11 mouse cellular contexts compared by ENCODE assay signal in the genomic region with DNA sequence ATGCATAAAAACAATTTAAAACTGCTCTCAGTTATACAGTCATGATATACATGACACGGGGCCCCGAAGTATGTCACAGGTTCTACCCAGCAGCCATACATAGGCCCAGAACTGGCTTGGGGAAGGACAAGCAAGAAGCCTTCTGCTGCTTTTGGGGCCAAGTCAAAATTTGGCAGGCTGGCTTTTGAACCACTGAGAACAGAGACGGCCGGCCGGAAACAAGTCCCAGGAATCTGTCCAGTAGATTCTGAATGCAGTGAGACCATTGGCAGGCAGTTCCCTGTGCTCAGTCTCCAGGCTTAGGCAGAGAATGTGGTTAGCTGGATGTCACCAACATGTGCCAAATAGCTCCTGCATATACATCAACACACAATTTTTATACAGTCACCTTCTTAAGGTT.
DNase-seq lines count a peak whose midpoint lies in the region; ATAC-seq lines count a peak whose summit lies in the region.
"Had no signal": no experiment of that assay in that cellular context is flagged by ENCODE, and none has a peak within 500 bp of the region (broad histone marks: within the 10 kb centered on the region; RNA-seq: fewer than 3 reads in every experiment).

No protein-coding gene starts in this region.

- no peak overlapping the region for H3K4me3 ChIP-seq in hindbrain, embryonic 15.5 days
- H3K4me3 ChIP-seq in hindbrain, embryonic 13.5 days, result no peak overlapping the region
- H3K4me3 ChIP-seq in midbrain, embryonic 11.5 days (ENCODE audit: low read depth, low read length), result no peak overlapping the region
- H3K4me3 ChIP-seq in midbrain, embryonic 15.5 days, result no peak overlapping the region
- H3K4me3 ChIP-seq: left cerebral cortex, adult 2 months had no signal

- no peak overlapping the region for H3K4me2 ChIP-seq in hindbrain, embryonic 15.5 days
- H3K4me2 ChIP-seq in hindbrain, embryonic 13.5 days, result no peak overlapping the region
- no peak overlapping the region for H3K4me2 ChIP-seq in midbrain, embryonic 11.5 days
- H3K4me2 ChIP-seq in midbrain, embryonic 15.5 days, result no peak overlapping the region
- H3K4me2 ChIP-seq: liver, embryonic 11.5 days had no signal

- H3K9ac ChIP-seq in hindbrain, embryonic 15.5 days, result no peak overlapping the region
- no peak overlapping the region for H3K9ac ChIP-seq in hindbrain, embryonic 13.5 days
- no peak overlapping the region for H3K9ac ChIP-seq in midbrain, embryonic 11.5 days (ENCODE audit: low read length)
- no peak overlapping the region for H3K9ac ChIP-seq in midbrain, embryonic 15.5 days

- H3K36me3 ChIP-seq in hindbrain, embryonic 15.5 days, result peaks cover 32% of the 10 kb centered on the region
- peaks cover 73% of the 10 kb centered on the region for H3K36me3 ChIP-seq in hindbrain, embryonic 13.5 days
- no peaks in the 10 kb centered on the region; the same call in 1 of the 2 replicates for H3K36me3 ChIP-seq in midbrain, embryonic 11.5 days (ENCODE audit: control insufficient read depth, insufficient read depth, low read length)
- peaks cover 7% of the 10 kb centered on the region for H3K36me3 ChIP-seq in midbrain, embryonic 15.5 days (replicated peaks)

- ATAC-seq in hindbrain, embryonic 15.5 days (ENCODE audit: low FRiP score, low read depth), result no peak
- ATAC-seq in hindbrain, embryonic 13.5 days (ENCODE audit: low FRiP score), result no peak
- ATAC-seq in midbrain, embryonic 11.5 days (ENCODE audit: low FRiP score), result 0 out of 2 replicates have a peak, but pooled peaks have one; percentile 3
- ATAC-seq in midbrain, embryonic 15.5 days (replicated peaks), result no peak

- peaks cover 55% of the 10 kb centered on the region for H3K4me1 ChIP-seq in hindbrain, embryonic 15.5 days (replicated peaks)
- peaks cover 47% of the 10 kb centered on the region for H3K4me1 ChIP-seq in hindbrain, embryonic 13.5 days (replicated peaks)
- peaks cover 11% of the 10 kb centered on the region for H3K4me1 ChIP-seq in midbrain, embryonic 11.5 days (ENCODE audit: control insufficient read depth, insufficient read depth, low read length)
- H3K4me1 ChIP-seq in midbrain, embryonic 15.5 days, result peaks cover 33% of the 10 kb centered on the region

- H3K9me3 ChIP-seq in hindbrain, embryonic 15.5 days, result no peaks in the 10 kb centered on the region
- H3K9me3 ChIP-seq in hindbrain, embryonic 13.5 days, result no peaks in the 10 kb centered on the region
- H3K9me3 ChIP-seq in midbrain, embryonic 11.5 days (ENCODE audit: control insufficient read depth, low read length), result no peaks in the 10 kb centered on the region
- no peaks in the 10 kb centered on the region for H3K9me3 ChIP-seq in midbrain, embryonic 15.5 days

- H3K27ac ChIP-seq in hindbrain, embryonic 15.5 days (replicated peaks), result peak overlapping the region; percentile 45; the same call in 1 of the 2 replicates
- no peak overlapping the region for H3K27ac ChIP-seq in hindbrain, embryonic 13.5 days
- peak overlapping the region; percentile 35; the same call in 1 of the 2 replicates for H3K27ac ChIP-seq in midbrain, embryonic 11.5 days (ENCODE audit: low read depth, low read length)
- no peak overlapping the region for H3K27ac ChIP-seq in midbrain, embryonic 15.5 days

- no peaks in the 10 kb centered on the region for H3K27me3 ChIP-seq in hindbrain, embryonic 15.5 days
- no peaks in the 10 kb centered on the region for H3K27me3 ChIP-seq in hindbrain, embryonic 13.5 days
- H3K27me3 ChIP-seq in midbrain, embryonic 11.5 days (ENCODE audit: control insufficient read depth, insufficient read depth, low read length), result no peaks in the 10 kb centered on the region
- no peaks in the 10 kb centered on the region for H3K27me3 ChIP-seq in midbrain, embryonic 15.5 days (replicated peaks)

- 76% methylated on average over 5 of the region's 5 CpGs for WGBS in hindbrain, embryonic 15.5 days
- WGBS in hindbrain, embryonic 13.5 days, result 86% methylated on average over 5 of the region's 5 CpGs
- WGBS in midbrain, embryonic 11.5 days, result 82% methylated on average over 5 of the region's 5 CpGs
- WGBS in midbrain, embryonic 15.5 days, result 82% methylated on average over 5 of the region's 5 CpGs

- no peak for DNase-seq in midbrain, embryonic 11.5 days (ENCODE audit: low spot score, missing footprints)
- peak; percentile 67 to 79 for DNase-seq in cerebellum, adult 18-20 months
- peak; percentile 74 to 75 for DNase-seq in cerebellum, postnatal 36 days
- no peak for DNase-seq in layer of hippocampus, postnatal 36 days
- DNase-seq: adrenal gland, postnatal 25 days; kidney, postnatal 10 days had no signal

Comparison
In these comparisons a context has a peak if more than half of its experiments do, and no peak if none do; other contexts are left out.
1. H3K27ac ChIP-seq: peak in hindbrain, embryonic 15.5 days (single experiment) and midbrain, embryonic 11.5 days (single experiment); none in hindbrain, embryonic 13.5 days (single experiment) and midbrain, embryonic 15.5 days (single experiment).
2. DNase-seq: peak in cerebellum, adult 18-20 months (2 of 2) and cerebellum, postnatal 36 days (2 of 2); none in midbrain, embryonic 11.5 days (single experiment) and layer of hippocampus, postnatal 36 days (0 of 2).